Mouse (Mus musculus) right cerebral cortex, adult 18-20 months (tissue): ENCODE results near the gene Lbp.

Source experiments
- DNase-seq: peaks from one replicate; pipeline ENCODE4 v3.0.0; 2022; ENCODE audit warnings: mixed read lengths

Lbp gene

GRCm38 (mm10) chr2:158316371-158316770, 10.1 kb downstream of the Lbp start:
- DNase-seq = no peak

DNA sequence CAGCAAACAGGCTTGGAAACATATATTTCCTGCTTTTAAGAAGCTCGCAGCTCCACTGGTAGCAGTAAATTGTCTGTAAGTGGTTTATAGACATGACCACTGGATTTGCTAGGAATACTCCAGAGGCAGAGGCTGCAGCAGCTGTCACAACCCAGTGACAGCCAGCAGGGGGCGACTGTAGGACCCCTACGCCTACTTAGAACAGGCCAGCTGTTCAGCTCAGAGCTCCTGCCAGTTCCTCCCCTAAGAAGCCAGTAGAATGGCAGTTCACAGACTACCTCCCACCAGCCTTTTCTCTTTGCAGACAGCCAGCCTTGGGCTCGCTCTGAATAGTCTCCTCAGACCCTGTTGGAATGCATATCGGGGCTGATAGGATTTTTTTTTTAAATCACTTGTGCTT, 10.7 kb downstream of the Lbp start:
- DNase-seq = peak; percentile 74

DNA sequence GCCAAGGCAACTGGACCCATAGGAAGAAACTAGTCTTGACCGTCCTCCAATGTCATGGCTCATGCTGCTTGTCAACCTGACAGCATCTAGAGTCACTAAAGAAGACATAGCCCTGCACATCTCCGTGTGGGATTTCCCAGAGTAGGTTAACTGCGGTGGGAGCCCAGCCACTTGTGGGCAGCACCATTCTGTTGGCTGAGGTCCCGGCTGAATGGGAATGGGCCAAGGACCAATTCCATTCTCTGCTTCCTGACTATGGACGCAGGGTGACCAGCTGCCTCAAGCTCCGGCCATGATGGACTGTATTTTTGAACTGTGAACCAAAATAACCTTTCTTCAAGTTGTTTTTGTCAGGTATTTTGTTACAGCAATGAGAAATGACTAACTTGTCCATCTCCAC, 15.3 kb downstream of the Lbp start:
- DNase-seq = no peak

- no peak for DNase-seq
Measured at GRCm38 (mm10) chr2:158322845-158323244, 16.6 kb downstream of the Lbp start.

GRCm38 (mm10) chr2:158324531-158325190, 18.4 kb downstream of the Lbp start:
- DNase-seq = peak; percentile 15

GRCm38 (mm10) chr2:158325609-158326008, 19.3 kb downstream of the Lbp start:
- no peak for DNase-seq

DNA sequence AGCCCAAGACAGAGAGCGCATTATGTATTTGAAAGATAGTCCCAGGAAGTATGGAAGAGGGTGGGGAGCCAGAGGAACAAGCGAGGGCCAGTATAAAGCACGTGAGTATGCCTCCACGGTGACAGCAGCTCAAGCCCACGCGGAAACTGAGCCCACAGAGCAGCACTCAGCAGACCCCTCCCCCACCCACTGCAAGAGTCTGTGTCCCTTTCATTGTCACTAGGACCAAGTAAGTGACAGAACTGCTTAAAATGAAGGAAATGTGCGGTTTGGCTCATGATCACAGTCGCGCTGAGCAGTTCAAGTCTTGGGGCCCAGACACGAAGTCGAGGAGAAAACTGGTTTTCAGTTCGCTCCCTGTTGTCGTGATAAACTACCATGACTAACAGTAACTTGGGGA, 28.1 kb downstream of the Lbp start:
- no peak for DNase-seq

- no peak for DNase-seq
Measured at GRCm38 (mm10) chr2:158337698-158338097, 31.4 kb downstream of the Lbp start.

- peak; percentile 43 for DNase-seq
Measured at GRCm38 (mm10) chr2:158339948-158340564, 33.8 kb downstream of the Lbp start.

DNA sequence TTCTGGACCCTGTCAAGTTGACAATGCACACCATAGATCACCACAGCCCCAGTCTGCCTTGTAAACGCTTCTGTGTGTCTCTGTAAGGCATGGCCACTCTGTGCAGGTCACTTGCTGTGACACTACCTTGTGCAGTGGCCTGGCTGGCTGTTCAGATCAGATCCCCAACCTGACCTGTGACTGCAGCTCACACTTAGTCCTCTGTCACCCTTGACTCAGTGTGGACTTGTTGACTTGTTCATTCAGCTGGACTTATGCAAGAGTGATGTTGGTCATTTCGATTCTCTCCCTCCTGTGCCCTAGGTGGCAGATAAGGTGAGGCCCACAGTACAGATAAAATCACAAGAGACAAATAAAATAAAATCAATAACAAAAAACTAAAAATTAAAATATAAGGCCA, 35.0 kb downstream of the Lbp start:
- DNase-seq = no peak

DNA sequence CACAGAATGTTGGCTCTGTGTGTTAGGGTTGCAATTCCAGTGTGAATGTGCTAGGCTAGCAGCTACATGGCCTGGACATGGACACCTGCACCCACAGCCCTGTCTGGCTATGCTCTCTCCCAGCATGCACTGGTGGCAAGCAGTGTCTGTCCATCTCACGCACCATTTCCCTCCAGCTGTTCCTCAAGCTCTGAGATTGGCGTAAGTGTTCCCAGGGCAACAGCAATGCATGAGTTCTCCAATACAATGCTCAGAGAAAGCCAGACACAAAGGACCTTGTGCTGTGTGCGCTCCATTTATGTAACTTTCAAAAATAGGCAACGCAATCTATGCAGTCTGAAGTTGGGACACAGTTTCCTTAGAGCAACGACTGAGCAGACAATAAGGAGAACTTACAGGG, 37.2 kb downstream of the Lbp start:
- no peak for DNase-seq

DNA sequence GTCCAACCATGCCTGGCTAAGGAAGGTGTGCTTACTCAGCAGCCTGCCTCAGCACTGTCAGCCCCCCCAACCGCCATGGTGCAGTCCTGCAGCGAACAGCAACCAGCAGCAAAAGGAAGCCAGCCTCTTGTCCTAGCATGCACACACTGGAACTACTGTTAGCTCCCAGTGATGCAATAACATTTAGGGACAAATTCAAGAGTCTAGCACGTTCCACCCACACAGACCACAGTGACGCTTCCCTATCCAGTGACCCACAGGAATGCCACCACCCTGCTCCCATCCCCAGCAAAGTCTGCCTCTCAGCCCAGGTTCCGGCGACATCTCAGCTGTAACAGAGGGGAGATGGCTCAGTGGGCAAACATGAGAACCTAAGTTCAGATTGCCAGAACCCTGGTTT, 40.2 kb downstream of the Lbp start:
- no peak for DNase-seq

GRCm38 (mm10) chr2:158347868-158348267, 41.6 kb downstream of the Lbp start:
- DNase-seq = peak; percentile 53

DNA sequence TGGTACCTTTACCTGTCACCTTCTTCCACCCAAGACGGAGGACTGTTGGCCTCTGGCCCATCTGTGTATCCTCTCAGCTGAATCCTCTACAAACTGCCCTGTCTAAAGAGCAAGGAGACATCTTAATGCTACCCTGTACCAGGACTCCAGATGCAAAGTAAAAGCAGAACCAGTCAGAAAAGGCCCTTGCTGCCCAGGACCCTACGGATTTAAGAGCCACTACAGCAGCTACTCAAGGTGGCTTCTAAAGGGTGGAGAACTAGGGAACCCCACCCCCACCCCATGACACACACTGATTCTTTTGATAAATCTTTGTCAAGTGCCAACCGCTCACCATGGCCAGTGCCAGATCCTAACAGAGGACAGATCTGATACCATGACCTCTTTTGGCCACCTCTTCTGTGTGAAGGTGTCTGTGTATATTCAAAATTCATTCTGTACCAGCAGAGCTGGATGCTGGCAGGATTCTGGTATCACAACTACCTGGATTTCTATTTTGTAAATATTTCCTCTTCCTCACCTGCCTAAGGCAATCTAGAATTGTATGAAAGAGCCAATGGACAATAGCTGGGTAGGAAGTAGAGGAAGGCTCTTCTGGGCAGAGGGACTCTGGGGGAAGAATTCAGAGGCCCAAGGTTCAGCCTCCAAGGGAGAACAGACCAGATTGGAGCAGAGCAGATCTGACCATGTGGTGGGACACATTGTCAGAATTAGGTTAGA, 46.7 kb downstream of the Lbp start:
- no peak for DNase-seq

DNA sequence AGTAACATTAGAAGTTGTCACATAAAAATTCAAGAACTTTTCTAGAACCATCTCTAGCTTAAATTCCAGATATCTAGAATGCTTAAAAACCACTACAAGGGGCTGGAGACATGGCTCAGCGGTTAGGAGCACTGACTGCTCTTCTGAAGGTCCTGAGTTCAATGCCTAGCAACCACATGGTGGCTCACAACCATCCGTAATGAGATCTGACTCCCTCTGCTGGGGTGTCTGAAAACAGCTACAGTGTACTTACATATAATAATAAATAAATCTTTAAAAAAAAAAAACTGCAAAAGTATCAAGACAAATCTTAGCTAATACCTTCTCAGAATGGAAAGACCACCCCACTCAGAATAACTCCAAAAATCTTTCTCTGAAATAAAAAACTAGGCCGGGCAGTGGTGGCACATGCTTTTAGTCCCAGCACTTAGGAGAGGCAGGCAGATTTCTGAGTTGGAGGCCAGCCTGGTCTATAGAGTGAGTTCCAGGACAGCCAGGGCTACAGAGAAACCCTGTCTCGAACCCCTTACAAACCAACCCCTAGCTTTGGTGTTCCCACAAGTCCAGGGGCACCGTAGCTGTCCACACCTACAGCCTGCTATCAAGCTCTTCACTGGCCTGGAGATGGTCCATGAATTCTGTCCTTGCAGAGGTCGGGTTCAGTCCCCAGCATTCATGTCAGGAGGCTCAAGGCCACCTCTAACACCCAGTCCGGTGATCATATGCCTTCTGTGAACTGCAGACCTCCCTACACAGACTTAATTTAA, 48.2 kb downstream of the Lbp start:
- DNase-seq = no peak

DNA sequence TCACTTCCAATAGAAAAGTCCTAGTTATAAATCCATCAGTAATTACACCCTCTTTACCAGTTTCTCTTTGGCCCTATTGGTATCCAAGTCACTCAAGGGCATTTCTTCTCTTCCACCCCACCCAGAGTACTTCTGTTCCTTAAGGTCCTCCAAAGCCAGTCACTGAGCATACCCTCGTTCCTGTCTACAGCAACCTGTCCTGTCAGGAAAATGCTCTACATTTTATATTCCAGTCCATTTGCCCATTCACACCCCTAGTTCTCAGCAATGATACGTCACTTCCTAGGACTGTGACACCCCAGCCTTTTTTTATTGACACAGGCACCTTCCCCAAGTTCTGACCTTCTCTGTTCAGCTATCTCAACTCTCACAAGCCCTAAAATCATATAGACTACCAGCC, 48.9 kb downstream of the Lbp start:
- no peak for DNase-seq

GRCm38 (mm10) chr2:158356121-158356520, 49.8 kb downstream of the Lbp start:
- DNase-seq = no peak

GRCm38 (mm10) chr2:158359757-158360620, 53.7 kb downstream of the Lbp start:
- DNase-seq = no peak

GRCm38 (mm10) chr2:158360873-158361677, 54.8 kb downstream of the Lbp start:
- peak; percentile 87 for DNase-seq

DNA sequence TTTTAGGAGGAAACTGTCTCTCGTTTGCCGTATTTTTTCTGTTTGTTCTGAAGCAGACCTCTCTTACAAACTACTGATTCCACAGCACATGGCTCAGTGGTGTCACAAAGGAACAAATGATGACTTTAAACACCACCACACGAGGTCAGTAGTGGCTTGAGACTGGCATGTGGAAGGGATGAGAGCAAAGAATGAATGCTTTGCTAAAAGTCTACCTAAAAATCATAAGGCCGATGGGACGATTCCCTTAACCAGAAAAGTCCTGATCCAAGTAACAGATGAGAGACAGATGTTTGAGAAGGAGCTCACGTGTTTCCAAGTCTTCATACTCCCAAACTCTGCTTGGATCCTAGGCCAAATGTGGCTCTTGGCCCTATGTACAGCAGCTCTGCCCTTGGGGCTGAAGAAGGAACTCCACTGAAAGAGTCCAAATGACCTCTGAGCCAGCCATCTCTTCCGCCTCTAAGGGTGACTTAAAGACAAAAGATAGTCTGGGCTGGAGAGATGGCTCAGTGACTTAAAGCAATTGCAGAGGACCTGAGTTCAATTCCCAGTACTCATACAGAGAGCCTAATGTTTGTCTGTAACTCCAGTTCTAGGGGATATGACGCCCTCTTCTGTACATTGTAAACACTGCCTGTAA, 55.5 kb downstream of the Lbp start:
- DNase-seq = no peak

DNA sequence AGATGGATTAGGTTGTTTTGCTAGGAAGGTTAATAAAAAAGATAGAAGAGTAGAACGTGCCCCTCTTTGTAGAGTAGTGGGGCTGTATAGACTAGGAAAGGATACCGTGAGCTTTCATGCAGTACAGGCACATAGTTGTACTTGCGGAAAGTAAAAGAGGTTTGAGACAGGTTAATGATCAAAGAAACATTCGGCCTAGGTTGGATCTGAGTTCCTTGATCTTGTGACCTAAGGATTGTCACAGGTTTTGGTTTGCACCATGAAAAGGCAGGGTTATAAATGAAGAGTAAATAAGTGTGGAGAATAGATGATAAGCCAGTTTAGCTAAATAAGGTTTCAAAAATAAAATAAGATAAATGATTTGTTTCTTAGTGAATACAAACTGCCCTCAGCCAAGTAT, 57.9 kb downstream of the Lbp start:
- no peak for DNase-seq
